Mouse (Mus musculus) neural tube, embryonic 15.5 days (tissue): ENCODE measurements around the gene Gm19345. TPM values are rescaled to one million over a fixed set of nuclear protein-coding genes. Genes with fewer than 3 reads are reported as not detected.

ENCODE experiments used
- ATAC-seq: fragments of 200-750 bp; cut with Nextera tagmentation; 2 replicates; pipeline ENCODE4 v1.8.0; 2017; ENCODE audit warnings: mild to moderate bottlenecking, moderate TSS enrichment, moderate library complexity; ENCODE audit not compliant: low FRiP score
- H3K27ac ChIP-seq: fragments of 300-500 bp; sonication (generic); replicated peaks from 2 replicates; pipeline ENCODE4 v1.5.1; 2015; ENCODE audit warnings: mild to moderate bottlenecking, inconsistent platforms
- H3K27me3 ChIP-seq: fragments of 300-500 bp; sonication (generic); replicated peaks from 2 replicates; pipeline ENCODE4 v1.6.1; 2015; ENCODE audit warnings: inconsistent platforms
- H3K36me3 ChIP-seq: fragments of 300-500 bp; sonication (generic); 2 replicates; pipeline ENCODE4 v1.6.1; 2015; ENCODE audit warnings: inconsistent platforms
- H3K4me1 ChIP-seq: fragments of 300-500 bp; sonication (generic); 2 replicates; pipeline ENCODE4 v1.6.1; 2015; ENCODE audit warnings: inconsistent platforms
- H3K4me2 ChIP-seq: fragments of 300-500 bp; sonication (generic); 2 replicates; pipeline ENCODE4 v1.6.1; 2015; ENCODE audit warnings: inconsistent platforms, mild to moderate bottlenecking, moderate library complexity
- H3K4me3 ChIP-seq: fragments of 300-500 bp; sonication (generic); replicated peaks from 2 replicates; pipeline ENCODE4 v1.5.1; 2015; ENCODE audit warnings: mild to moderate bottlenecking, inconsistent platforms
- H3K9ac ChIP-seq: fragments of 300-500 bp; sonication (generic); replicated peaks from 2 replicates; pipeline ENCODE4 v1.6.1; 2015; ENCODE audit warnings: mild to moderate bottlenecking, inconsistent platforms
- H3K9me3 ChIP-seq: fragments of 300-500 bp; sonication (generic); replicated peaks from 2 replicates; pipeline ENCODE4 v1.6.1; 2016; ENCODE audit warnings: inconsistent platforms
- WGBS: fragments of 180-500 bp; shearing (Covaris S2); methylation state at CpG from one replicate; pipeline ENCODE4 v1.1.7; 2015; ENCODE audit warnings: mixed read lengths; 5-methylcytosine and 5-hydroxymethylcytosine counted together
- polyA plus RNA-seq: library from polyadenylated mRNA; unstranded; fragments of >200 nt; fragmentation: Nextera tagmentation; extraction: Ambion mirVana; gene quantifications from 2 replicates; pipeline ENCODE4 v1.2.1, GENCODE M21; 2015

The Gm19345 gene
- polyA plus RNA-seq, 1 experiment from 2014 or later, result 17.3 TPM

DNA sequence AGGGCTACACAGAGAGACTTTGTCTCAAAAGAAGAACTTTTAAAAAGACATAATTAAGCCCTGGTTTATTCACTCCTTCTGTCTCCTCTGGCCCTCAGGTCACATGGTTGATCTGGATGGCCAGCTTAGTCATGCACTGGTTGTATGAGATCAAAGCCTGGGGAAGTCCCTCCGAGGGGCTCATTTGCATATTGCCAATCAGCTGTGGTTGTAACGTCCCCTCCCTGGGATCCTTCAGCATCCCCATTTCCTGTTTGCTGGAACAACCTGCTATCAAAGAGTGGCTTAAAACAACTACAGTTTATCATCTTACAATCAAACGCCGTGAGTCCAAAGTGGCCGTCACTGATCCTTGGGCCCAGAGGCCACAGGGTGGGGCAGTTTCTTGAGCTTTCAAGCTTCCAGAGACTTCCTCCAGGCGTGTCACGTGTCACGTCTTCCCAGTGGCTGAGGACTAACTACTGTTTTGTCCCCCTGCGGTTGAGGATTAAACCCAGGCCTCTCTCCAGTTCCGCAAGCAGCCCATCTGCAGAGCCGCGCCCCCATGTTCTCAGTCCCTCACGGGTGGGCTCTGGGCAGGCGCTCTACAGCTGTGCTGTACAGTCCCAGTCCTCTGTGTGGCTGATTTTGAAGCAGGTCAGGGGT lies 25.1 kb downstream of the Gm19345 start:
- H3K36me3 ChIP-seq, result no peaks in the 10 kb centered on the region
- H3K4me1 ChIP-seq, result no peaks in the 10 kb centered on the region
- no peak overlapping the region for H3K4me2 ChIP-seq
- no peak overlapping the region for H3K9ac ChIP-seq
- WGBS, result 65% methylated on average over 14 of the region's 14 CpGs
- ATAC-seq, result peak; percentile 28; the same call in 1 of the 2 replicates
- H3K4me3 ChIP-seq, result no peak overlapping the region
- no peak overlapping the region for H3K27ac ChIP-seq
- no peaks in the 10 kb centered on the region for H3K9me3 ChIP-seq
- no peaks in the 10 kb centered on the region for H3K27me3 ChIP-seq

GRCm38 (mm10) chr7:19880754-19881153 lies 29.0 kb downstream of the Gm19345 start:
- WGBS, result 83% methylated on average over 8 of the region's 8 CpGs
- no peak overlapping the region for H3K9ac ChIP-seq
- ATAC-seq, result no peak
- H3K4me3 ChIP-seq, result no peak overlapping the region
- H3K36me3 ChIP-seq, result no peaks in the 10 kb centered on the region
- no peak overlapping the region for H3K4me2 ChIP-seq
- no peaks in the 10 kb centered on the region for H3K27me3 ChIP-seq
- H3K27ac ChIP-seq, result no peak overlapping the region
- no peaks in the 10 kb centered on the region for H3K4me1 ChIP-seq
- H3K9me3 ChIP-seq, result no peaks in the 10 kb centered on the region

DNA sequence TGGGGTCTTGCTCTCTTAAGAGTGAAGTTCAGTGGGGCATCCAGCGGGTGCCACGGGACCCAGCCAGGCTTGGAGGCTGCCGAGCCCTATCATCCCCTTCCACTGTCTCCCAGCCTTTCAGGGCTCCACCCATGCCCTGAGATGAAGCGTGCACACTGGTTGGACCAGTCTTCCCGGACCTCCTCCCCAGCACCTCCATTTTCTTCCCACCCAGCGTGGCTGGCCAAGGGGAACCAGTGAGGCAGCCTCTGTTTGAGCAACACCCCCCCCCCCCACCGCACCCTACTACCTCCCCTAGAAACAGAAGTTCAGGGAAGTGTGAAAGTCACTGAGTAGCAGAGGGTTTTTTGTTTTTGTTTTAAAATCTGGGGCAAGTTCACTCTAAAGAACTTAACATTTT lies 36.0 kb downstream of the Gm19345 start, which contains the start of gene Ceacam19:
Gene Ceacam19, minus strand, starts transcription at position 117 of the 400 bp plus-strand sequence.
- Histone ChIP-seq H3K4me1 (no peaks in the 10 kb centered on the region), H3K9ac (no peak within 1 kb of the TSS), H3K4me3 (no peak within 1 kb of the TSS), H3K9me3 (no peaks in the 10 kb centered on the region), H3K4me2 (no peak within 1 kb of the TSS), H3K36me3 (no peaks in the 10 kb centered on the region), H3K27me3 (no peaks in the 10 kb centered on the region), H3K27ac (no peak within 1 kb of the TSS)
- no peak for ATAC-seq
- 74% methylated on average over 7 of the region's 7 CpGs for WGBS

DNA sequence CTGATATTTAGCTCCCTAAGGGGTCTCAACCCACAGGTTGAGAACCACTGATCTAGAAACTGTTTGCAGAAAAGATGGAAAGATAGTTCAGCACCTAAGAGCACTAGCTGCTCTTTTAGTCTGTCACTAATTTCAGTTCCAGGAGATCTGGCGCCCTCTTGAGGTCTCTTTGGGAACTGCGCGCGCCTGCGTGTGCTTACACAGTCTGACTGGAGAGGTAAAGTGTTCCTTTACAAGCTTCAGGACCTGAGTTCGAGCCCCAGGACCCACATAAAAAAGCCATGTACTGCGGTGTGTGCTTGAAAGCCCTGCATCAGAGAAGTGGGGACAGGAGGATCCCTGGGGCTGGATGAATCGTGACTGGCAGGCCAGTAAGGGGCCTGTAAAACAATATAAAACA lies 38.1 kb downstream of the Gm19345 start:
- no peak overlapping the region for H3K27ac ChIP-seq
- no peaks in the 10 kb centered on the region for H3K27me3 ChIP-seq
- H3K4me1 ChIP-seq, result no peaks in the 10 kb centered on the region
- no peak overlapping the region for H3K9ac ChIP-seq
- no peaks in the 10 kb centered on the region for H3K9me3 ChIP-seq
- no peak overlapping the region for H3K4me2 ChIP-seq
- no peak overlapping the region for H3K4me3 ChIP-seq
- no peak for ATAC-seq
- 51% methylated on average over 8 of the region's 8 CpGs for WGBS
- H3K36me3 ChIP-seq, result no peaks in the 10 kb centered on the region

Other genes with a start within 250 kb of the Gm19345 start
- 51.0 and 61.5 TPM in 2 replicates for gene Clasrp, start 247.5 kb upstream of the Gm19345 start, polyA plus RNA-seq
- 9.6 and 12.8 TPM in 2 replicates for gene Relb, start 222.6 kb upstream of the Gm19345 start, polyA plus RNA-seq
- 128 and 140 TPM in 2 replicates for gene Clptm1, start 187.0 kb upstream of the Gm19345 start, polyA plus RNA-seq
- 1.8 TPM in 2 replicates for gene Apoc2, start 174.1 kb upstream of the Gm19345 start, polyA plus RNA-seq
- gene Gm44805, start 170.6 kb upstream of the Gm19345 start, polyA plus RNA-seq, result not detected in 2 replicates
- 0.38 and 0.75 TPM in 2 replicates for gene Apoc4, start 170.5 kb upstream of the Gm19345 start, polyA plus RNA-seq
- gene Apoc1, start 159.3 kb upstream of the Gm19345 start, polyA plus RNA-seq, result 6.5 and 7.3 TPM in 2 replicates
- 643 and 683 TPM in 2 replicates for gene Apoe, start 152.8 kb upstream of the Gm19345 start, polyA plus RNA-seq
- 155 and 171 TPM in 2 replicates for gene Tomm40, start 136.6 kb upstream of the Gm19345 start, polyA plus RNA-seq
- 56.5 and 68.7 TPM in 2 replicates for gene Nectin2, start 101.5 kb upstream of the Gm19345 start, polyA plus RNA-seq
- gene Bcam, start 81.0 kb upstream of the Gm19345 start, polyA plus RNA-seq, result 26.3 and 37.0 TPM in 2 replicates
- 0.69 and 2.2 TPM in 2 replicates for gene Cblc, start 55.2 kb upstream of the Gm19345 start, polyA plus RNA-seq
- gene Bcl3, start 29.2 kb upstream of the Gm19345 start, polyA plus RNA-seq, result 1.2 and 5.2 TPM in 2 replicates
- gene Ceacam16, start 9.3 kb downstream of the Gm19345 start, polyA plus RNA-seq, result 0.69 and 1.2 TPM in 2 replicates
- gene Ceacam19, start 36.0 kb downstream of the Gm19345 start, polyA plus RNA-seq, result not detected in 2 replicates
- gene Pvr, start 69.2 kb downstream of the Gm19345 start, polyA plus RNA-seq, result 12.0 and 12.5 TPM in 2 replicates
- gene Igsf23, start 98.8 kb downstream of the Gm19345 start, polyA plus RNA-seq, result 0.12 and 0.43 TPM in 2 replicates
- not detected in 2 replicates for gene Ceacam20, start 113.4 kb downstream of the Gm19345 start, polyA plus RNA-seq
- gene Nlrp9b, start 139.5 kb downstream of the Gm19345 start, polyA plus RNA-seq, result not detected in 2 replicates
- not detected in 2 replicates for gene Vmn1r91, start 247.7 kb downstream of the Gm19345 start, polyA plus RNA-seq